Mouse (Mus musculus) adrenal gland, postnatal 36 days (tissue): ENCODE results near the gene Erbin. TPM values are rescaled to one million over a fixed set of nuclear protein-coding genes. Genes with fewer than 3 reads are reported as not detected.

Experiments
- DNase-seq, 2 experiments: peaks; one replicate each; pipeline ENCODE4 v3.0.0; 2021; ENCODE audit warnings: mixed read lengths in 1 of 2
- long read RNA-seq, 2 experiments: library from polyadenylated mRNA; stranded (forward); transcript quantifications; one replicate each; pipeline ENCODE4 v2.0.0; 2021; ENCODE audit warnings: borderline sequencing depth in 2 of 2
- total RNA-seq, 2 experiments: library from RNA; stranded (reverse); gene quantifications; 2 replicates each; pipeline ENCODE4 v1.2.3; 2021

Erbin gene
- 100 to 1,000 TPM in 1 of 2 experiments, 10 to 100 TPM in 1; 98.0 to 105 TPM for total RNA-seq
- long read RNA-seq, experiment 1, full-length matches to known transcripts: 3 of 9 reads
- long read RNA-seq, experiment 1, partial matches to known transcripts: 4 of 9 reads
- long read RNA-seq, experiment 1, other reads (novel, unspliced or antisense): 2 of 9 reads
- long read RNA-seq, experiment 2, partial matches to known transcripts: 2 of 3 reads
- long read RNA-seq, experiment 2, other reads (novel, unspliced or antisense): 1 of 3 reads

DNA sequence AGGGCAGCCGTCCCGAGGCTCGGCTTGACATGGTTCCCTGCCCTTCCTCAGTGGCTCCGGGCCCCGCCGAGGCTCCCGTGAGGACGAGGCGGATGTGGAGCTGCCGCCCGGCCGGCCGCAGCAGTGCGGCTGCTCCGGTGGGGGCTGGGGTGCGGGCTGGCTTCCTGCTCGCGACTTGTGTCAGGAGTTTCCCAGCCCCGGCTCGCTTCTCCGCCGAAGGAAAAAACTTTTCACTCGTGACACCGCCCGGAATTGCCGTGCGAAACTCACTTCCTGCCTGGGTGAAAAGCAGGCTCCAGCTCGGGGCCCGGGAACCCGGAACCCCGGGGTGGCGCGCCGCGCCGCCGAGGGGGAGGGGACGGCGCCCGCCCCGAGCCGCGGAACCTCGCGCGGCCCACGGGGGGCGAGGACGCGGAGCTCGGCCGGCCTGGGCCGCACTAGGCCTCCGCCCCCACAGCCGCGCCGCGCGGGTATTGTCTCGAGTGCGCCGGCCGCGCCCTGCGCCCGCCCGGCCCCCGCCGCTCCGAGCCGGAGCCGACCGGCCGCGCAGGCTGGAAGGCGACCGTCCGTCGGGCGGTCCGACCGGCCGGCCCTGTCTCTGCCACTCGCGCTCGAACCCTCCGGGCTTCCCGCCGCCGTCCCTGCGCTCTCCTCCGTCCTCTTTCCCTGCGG, at the start of gene Erbin:
Erbin (minus strand) TSS at position 254 of the 672 bp plus-strand sequence.
- peak; percentile 81 to 91 for DNase-seq

- no peak for DNase-seq
These were observed 49.6 kb upstream of the Erbin start for GRCm38 (mm10) chr13:103969912-103970311.

DNA sequence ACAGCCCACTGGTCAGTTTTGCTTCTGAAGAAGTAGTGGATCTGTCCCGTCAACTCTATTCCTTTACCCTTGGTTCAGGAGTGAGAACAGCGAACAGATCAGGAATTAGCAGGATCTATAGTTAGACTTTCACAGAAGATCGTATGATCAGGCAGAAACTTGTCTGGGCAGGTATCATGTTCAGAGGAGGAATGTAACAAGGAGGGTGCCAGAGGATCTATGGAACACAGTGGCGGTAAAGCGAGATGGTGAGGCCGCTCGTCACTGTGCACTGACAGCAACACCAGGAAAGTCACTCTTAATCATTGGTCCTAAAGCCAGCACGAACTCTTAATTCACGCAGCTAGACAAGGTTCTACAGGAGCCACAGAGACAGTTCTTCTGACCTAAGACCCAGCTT, 47.7 kb upstream of the Erbin start:
- no peak for DNase-seq

DNA sequence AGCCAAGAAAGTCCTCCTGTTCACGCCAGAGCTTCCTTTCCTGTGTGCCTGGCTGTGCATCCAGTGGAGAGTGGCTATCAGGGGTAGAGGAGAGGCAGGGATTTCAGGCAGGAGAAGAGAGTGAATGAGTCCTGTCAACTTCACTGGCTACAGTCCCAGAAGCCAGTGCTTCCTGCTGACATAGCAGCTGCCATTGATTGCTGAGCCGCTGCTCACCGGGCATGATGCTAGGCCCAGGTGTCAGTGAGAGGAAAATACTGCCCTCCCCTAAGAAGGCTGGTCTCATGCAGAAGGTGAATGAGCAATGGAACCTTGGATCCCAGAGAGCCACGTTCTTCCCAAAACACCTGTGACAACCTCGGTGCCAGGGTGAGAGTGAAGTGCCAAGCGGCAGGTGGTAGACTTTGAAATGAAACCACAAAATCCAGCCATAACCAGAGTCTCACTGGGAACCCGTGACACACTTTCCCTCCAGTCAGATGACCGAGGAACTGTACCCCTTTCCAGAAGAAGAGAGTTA, 46.4 kb upstream of the Erbin start:
- no peak for DNase-seq

GRCm38 (mm10) chr13:103965187-103965586, 44.9 kb upstream of the Erbin start:
- DNase-seq: no peak

DNA sequence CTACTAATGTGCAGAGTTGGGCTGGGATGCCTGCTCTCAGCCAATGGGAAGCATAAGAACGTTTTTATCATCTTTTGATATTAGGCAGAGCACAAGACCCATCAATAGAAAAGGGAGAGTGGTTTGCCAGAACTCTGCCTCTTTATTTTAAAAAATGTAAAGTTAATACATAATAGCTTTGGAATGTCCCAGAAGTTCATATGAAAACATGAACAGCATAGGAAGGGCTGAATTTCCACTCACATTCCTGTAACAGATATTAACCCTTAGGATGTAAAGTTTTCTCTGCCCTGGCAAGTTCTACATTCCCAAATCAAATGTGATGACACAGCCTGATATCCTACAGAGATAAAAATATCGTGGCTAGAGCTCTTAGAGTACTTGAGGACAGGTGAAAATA, 42.8 kb upstream of the Erbin start:
- no peak for DNase-seq

DNA sequence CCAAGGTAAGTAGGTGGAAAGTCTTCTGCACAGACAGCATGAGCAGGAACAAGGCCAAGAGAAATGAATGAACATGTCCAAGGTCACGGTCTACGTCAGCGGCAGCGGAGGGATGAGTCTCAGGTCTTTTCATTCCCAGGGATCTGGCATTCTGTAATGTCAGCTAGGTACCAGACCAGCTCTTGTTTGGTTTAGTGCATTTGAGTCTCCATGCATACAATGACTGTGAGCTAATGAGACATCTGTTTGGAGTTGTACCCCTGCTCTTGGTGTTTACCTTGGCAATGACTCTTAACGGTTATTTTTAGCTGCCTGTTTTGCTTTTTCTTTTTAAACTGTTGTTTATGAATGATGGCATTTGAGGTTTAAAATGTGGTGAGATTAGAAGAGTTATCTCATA, 39.5 kb upstream of the Erbin start:
- peak; percentile 81 to 83 for DNase-seq

DNA sequence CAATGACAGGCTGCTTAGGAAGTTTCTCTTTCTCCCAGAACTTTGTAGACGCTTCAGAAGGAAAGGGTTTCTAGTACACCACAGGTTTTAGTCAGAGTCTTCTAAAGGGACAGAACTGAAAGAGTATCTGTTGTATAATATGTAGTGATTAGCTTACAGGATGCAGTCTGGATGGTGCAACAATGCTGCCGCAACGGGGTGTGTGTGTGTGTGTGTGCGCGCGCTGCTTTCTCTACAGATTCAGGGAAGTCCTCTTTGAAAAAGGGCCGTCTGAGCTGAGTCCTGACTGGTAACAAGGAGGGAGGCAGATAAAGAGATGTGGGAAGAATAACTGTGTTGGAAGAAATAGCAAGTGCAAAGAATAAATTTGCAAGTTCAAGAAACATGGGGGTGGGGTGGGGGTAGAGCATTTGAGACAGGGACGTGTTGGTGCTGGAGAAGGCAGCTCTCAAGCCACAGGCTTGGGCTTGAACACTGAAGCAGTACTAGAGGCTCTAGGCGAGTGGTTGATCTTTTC, 38.4 kb upstream of the Erbin start:
- DNase-seq: no peak

DNA sequence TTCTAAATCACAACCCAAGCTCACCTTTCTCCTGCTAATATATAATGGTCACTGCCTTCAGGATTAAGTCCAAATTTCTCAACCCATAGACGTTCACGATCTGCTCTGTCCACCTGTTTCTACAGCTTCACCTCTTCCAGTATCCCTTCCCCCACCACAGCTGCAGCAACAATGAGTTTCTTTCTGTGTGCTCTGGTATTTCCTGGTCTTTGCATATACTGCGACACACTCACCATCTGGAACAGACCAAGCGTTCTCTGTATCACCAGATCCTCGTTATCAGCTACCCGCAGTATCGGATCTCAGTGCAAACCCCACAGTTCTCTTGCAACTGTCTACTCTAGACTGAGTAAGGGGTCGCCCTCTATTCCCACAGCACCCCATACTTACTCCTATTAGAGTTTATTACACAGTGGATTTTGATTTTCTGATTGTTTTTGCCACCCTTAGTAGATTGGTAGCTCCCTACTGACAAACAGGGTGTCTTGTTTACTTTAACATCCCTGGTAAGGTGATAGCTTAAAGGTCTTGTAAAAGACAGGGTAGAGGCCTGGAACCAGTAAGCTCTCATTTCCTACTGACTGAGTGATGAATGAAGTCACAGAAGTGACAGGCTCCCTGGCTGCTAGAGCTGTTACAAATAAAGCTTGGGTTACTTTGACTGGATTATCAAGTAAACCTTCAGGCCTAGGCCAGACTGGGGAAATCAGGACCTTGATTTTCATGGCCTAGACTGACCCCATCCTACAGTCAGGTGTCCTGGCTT, 37.0 kb upstream of the Erbin start:
- no peak for DNase-seq

DNA sequence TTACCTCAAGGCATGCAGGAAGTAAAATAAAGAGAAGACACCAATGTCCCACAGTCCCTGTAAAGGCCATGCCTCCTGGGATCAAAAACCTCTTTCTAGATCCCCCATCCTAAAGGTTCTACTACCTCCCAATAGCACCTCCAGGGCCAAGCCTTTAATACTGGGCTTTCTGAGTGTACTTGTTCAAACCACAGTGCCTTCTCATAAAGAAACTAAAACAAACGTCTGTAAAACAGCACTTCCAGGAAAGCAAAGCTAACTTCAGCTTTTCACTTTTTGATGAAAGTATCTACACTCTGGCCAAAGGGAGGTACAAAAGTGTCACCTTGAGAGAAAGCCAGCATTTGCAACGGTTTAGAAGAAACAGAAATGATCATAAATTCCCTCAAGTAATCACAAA, 35.3 kb upstream of the Erbin start:
- no peak for DNase-seq

GRCm38 (mm10) chr13:103951393-103951792, 31.1 kb upstream of the Erbin start:
- no peak for DNase-seq

GRCm38 (mm10) chr13:103940796-103941195, 20.5 kb upstream of the Erbin start:
- DNase-seq: no peak

- DNase-seq: peak; percentile 10 to 43
These were observed 4.3 kb upstream of the Erbin start for GRCm38 (mm10) chr13:103924586-103924985.

DNA sequence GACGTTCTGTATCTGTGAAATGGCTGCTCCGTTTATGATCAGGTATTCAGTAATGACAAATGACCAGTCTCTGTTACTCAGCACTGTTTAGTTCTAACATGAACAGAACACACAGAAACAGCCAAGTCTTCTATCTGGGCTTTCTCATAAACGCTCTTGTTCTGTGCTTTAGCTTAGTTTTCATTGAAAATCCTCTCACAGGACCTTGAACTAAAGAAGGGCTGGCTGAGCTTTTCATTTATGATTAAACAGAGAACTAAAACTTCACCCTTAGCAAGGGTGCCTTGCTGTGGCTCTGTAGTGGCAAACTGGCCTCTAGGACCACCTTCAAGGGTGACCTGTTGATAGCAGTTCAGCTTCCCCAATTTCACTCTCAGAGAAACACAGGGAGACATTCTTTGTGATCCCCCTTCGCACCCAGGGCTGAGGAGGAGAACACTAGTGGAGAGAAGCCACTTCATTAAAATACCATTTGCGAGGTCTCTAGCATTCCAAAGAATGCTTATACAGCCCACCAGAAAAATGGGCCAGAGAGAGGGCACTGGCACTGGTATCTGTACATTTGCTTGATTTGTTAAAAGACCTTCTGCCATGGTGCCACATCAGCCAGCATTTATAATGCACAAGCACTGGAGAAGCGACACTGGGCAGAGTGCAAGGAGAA, 3.2 kb upstream of the Erbin start:
- no peak for DNase-seq

DNA sequence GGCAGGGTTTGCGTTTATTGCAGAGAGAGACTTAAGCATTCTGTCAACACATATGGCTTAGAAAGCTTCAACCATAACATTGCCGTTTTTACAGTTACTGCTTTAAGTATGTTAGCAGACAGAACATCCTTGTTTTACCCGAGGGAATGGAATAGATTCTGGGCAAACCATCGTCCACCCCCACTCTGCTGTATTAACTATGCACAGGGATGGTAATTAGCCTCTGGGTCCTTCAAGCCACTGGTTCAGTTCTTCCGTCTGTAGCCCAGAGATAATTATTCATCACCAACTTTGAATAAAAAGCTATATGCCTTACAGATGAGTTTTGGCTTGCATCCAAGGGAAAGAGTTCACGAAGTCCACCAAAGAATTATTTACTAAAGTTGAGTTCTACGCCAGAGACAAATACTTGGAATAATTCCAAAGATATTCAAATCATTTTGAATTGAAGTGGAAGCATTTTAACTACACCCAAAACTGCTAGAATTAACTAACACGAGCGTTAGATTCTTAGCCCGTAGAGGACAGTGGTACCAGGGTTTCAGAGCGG, 1.6 kb upstream of the Erbin start:
- no peak for DNase-seq

DNA sequence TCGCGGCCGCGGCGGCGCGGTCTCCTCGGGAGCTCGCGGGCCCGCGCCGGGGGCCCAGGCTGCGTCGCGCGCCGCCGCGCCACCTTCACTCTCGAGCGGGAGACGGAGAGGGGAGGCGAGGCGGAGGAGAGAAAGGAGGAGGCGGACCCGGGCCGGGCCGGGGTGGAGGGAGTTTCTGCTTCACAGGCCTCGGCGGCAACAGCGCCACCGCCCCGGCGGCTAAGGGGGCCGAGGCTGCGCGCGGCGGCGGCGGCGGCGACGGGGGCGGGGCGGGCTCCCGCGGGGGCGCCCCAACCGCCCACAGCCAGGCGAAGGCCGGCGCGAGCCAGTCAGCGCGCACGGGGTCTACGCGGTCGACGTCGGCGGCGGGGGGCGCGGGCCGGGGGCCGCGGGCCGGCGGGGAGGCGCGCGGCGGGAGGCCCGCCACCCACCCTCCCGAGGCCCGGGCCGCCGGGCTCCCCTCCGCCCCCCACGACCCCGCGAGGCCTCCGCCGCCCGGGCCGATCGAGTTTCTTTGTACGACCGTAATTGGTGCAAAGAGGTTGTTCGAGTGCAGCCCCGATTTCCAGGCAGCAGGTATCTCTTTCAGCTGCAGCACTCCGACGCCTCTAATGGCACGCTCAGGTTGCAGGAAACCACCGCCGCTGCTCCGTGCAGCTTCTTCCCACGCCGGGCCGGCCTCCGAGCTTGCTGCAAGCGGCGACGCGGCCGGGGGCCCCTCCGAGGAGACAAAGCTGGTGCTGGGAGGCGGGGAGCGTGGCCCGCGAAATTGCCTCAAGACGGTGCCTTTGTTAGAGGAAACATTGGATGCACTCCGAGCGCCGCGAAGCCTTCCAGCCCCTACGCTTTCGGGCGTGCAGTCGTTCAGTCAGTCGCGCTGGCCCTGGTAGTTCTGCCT, 868 bp upstream of the Erbin start:
- peak; percentile 92 to 95 for DNase-seq

- DNase-seq: no peak
These were observed 406 bp downstream of the Erbin start for GRCm38 (mm10) chr13:103919956-103920260.

DNA sequence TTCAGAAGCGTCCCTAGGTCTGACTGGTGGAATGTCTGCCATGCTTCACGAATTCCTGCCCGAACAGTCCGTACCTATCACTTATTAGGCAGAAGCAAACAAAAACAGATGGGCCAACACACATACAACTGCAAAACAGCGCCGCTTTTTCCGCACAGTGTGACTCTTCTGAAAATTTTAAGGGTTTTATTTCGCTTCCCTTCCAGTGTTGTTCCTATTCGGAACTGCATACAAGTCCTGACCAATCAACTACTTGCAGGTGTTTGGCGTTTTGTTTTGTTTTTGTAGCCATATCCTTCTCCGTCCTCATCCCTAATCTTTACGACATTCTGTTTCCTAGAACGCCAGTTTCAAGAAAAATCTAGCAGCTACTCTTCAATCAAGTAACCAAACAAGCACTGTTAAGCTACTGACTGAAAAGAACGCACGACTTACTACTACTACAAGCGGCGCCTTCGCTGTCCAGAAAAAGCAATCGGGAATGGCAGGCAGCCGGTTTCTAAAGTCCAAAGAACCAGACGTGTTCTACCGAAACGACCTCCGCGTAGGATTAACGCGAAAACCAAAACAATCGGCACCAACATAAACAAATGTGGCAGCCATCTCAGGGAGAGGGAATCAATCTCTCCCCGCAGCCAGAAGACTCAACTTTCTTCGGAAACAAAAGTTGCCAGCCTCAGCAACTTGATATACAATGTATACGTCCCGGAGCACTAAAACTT, 919 bp downstream of the Erbin start:
- DNase-seq: peak; percentile 36 to 47

- no peak for DNase-seq
These were observed 1.9 kb downstream of the Erbin start for GRCm38 (mm10) chr13:103918432-103918831.

DNA sequence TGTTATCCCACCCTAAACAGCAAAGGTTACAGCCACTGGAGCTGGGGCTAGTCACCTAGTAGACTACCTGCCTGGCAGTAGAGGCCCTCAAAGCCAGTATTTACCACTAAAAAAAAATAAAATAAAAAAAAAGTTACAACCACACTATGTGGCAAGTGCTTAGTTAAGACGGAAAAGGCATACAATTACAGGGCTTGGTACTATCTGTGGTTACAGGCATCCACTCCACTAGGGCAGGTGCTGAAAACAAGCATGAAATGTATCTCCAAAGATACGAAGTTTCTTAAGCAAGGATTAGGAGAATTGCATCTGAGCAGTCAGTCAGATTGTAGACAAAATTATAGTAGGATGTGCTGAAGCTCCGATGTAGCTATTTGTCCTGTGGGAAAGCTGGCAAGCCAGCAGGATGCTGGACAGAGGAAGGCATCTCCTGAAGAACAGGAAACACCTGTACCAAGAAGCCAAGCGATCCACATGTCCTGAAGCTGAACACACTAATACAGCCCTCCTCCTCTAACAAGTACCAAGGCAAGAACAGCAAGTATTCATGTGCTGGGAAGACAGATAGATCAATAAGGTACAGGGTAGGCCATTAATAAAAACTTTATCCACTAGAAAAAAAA, 6.1 kb downstream of the Erbin start:
- DNase-seq: no peak
